17 mouse cellular contexts compared by ENCODE assay signal in the genomic region with DNA sequence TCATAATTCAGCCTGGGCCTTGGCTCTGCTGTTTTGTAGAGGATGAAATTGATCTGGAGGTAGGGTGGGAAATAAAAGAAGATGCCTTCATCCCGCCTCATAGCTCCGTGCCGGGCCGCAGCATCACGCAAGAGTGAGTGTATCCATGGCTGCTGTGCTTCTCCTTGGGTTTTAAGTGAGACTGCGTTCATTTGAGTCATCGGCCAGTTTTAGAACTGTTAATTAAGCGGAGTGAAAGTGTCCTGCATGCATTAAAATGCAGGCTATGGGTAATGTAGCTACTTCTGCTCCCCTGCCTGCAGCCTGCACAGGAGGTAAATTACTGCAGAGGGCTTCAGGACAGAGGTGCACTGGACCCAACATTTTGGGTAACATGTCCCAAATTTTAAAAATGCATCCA.
"Had no signal": no experiment of that assay in that cellular context is flagged by ENCODE, and none has a peak within 500 bp of the region (broad histone marks: within the 10 kb centered on the region; RNA-seq: fewer than 3 reads in every experiment).

No protein-coding gene starts in this region.

- H3K36me3 ChIP-seq: midbrain, embryonic 10.5 days; midbrain, embryonic 15.5 days had no signal

- DNase-seq: kidney, adult 11 months; layer of hippocampus, adult 9-11 months; layer of hippocampus, postnatal 36 days; left cerebral cortex, postnatal 4 days; lung, embryonic 14.5 days; lung, postnatal 10 days; lung, postnatal 4 days; retina, postnatal 1 day; spleen, adult 18-20 months; thymus, adult 18-20 months; thymus, postnatal 25 days had no signal

- ATAC-seq: inflammation-experienced regulatory T-cells, adult 6 months; liver, embryonic 12.5 days; midbrain, embryonic 15.5 days had no signal

- H3K4me3 ChIP-seq: limb, embryonic 15.5 days; liver, embryonic 12.5 days; midbrain, embryonic 10.5 days; midbrain, embryonic 15.5 days had no signal

- H3K4me1 ChIP-seq: liver, embryonic 12.5 days had no signal

- H3K27me3 ChIP-seq: limb, embryonic 15.5 days; liver, embryonic 12.5 days; midbrain, embryonic 15.5 days had no signal

- H3K4me2 ChIP-seq: limb, embryonic 15.5 days; liver, embryonic 12.5 days; lung, embryonic 14.5 days; midbrain, embryonic 15.5 days had no signal

- H3K9me3 ChIP-seq: limb, embryonic 15.5 days; liver, embryonic 12.5 days; midbrain, embryonic 10.5 days; midbrain, embryonic 15.5 days had no signal

- H3K9ac ChIP-seq: limb, embryonic 15.5 days; liver, embryonic 12.5 days; lung, embryonic 14.5 days; midbrain, embryonic 15.5 days had no signal

- H3K27ac ChIP-seq: kidney, postnatal 0 days; limb, embryonic 15.5 days; liver, embryonic 12.5 days; midbrain, embryonic 15.5 days had no signal
